ENCODE assay signal across 11 mouse cellular contexts in genomic region chr14:32351181-32351920, GRCm38 (mm10). TPM values are rescaled to one million over a fixed set of nuclear protein-coding genes. Genes with fewer than 3 reads are reported as not detected.
"Had no signal": no experiment of that assay in that cellular context is flagged by ENCODE, and none has a peak within 500 bp of the region (broad histone marks: within the 10 kb centered on the region; RNA-seq: fewer than 3 reads in every experiment).

No protein-coding gene starts in this region.

RNA-seq across cellular contexts. Expression of gene Ogdhl, which starts 29.5 kb away (rescaled TPM):
- total RNA-seq: megakaryocyte progenitor cell, adult 5-6 weeks; monocyte, adult 5-6 weeks; neutrophil, adult 5-6 weeks had no signal

RNA-seq across cellular contexts. Expression of gene 1700024G13Rik, which starts 36.8 kb away (rescaled TPM):
- total RNA-seq: megakaryocyte progenitor cell, adult 5-6 weeks; monocyte, adult 5-6 weeks; neutrophil, adult 5-6 weeks had no signal
- polyA plus RNA-seq: macrophage; midbrain, embryonic 11.5 days; neural tube, embryonic 12.5 days; neural tube, embryonic 14.5 days; spleen, adult 2 months; stomach, postnatal 0 days; thymus, adult 2 months; urinary bladder, adult 2 months had no signal
